Mouse (Mus musculus) limb, embryonic 14.5 days (tissue): ENCODE data around the gene Rps12. TPM values are rescaled to one million over a fixed set of nuclear protein-coding genes. Genes with fewer than 3 reads are reported as not detected.
A peak's percentile ranks its signal among the peaks of the same experiment; 100 is the strongest.
"Not testable (repeated sequence)": the region's sequence is repeated elsewhere in the genome, so short reads cannot be mapped to it uniquely, and the experiment has no call there.

Experiments
- ATAC-seq: fragments of 200-750 bp; cut with Nextera tagmentation; 2 replicates; pipeline ENCODE4 v1.8.0; 2017; ENCODE audit warnings: low read depth, moderate number of reproducible peaks, moderate TSS enrichment; ENCODE audit not compliant: low FRiP score
- DNase-seq: peaks from one replicate; pipeline ENCODE4 v3.0.0-alpha.2; 2015; ENCODE audit warnings: low spot score
- H3K27ac ChIP-seq: fragments of 300-500 bp; sonication (generic); replicated peaks from 2 replicates; pipeline ENCODE4 v1.5.1; 2014; ENCODE audit warnings: low read depth, mild to moderate bottlenecking, low read length, moderate library complexity, mixed read lengths
- H3K27me3 ChIP-seq: fragments of 300-500 bp; sonication (generic); 2 replicates; pipeline ENCODE4 v1.6.1; 2014; ENCODE audit warnings: low read length, mixed read lengths; ENCODE audit not compliant: control insufficient read depth, insufficient read depth
- H3K36me3 ChIP-seq: fragments of 300-500 bp; sonication (generic); 2 replicates; pipeline ENCODE4 v1.6.1; 2014; ENCODE audit warnings: mild to moderate bottlenecking, low read length, moderate library complexity, mixed read lengths; ENCODE audit not compliant: control insufficient read depth, insufficient read depth
- H3K4me1 ChIP-seq: fragments of 300-500 bp; sonication (generic); 2 replicates; pipeline ENCODE4 v1.6.1; 2014; ENCODE audit warnings: antibody characterized with exemption, low read length, mixed read lengths; ENCODE audit not compliant: control insufficient read depth, insufficient read depth
- H3K4me2 ChIP-seq: fragments of 300-500 bp; sonication (generic); replicated peaks from 2 replicates; pipeline ENCODE4 v1.6.1; 2014; ENCODE audit warnings: low read depth, mild to moderate bottlenecking, low read length, moderate library complexity; ENCODE audit not compliant: severe bottlenecking
- H3K4me3 ChIP-seq: fragments of 300-500 bp; sonication (generic); replicated peaks from 2 replicates; pipeline ENCODE4 v1.5.1; 2014; ENCODE audit warnings: low read length
- H3K9ac ChIP-seq: fragments of 300-500 bp; sonication (generic); 2 replicates; pipeline ENCODE4 v1.6.1; 2014; ENCODE audit warnings: mild to moderate bottlenecking, low read depth, low read length, moderate library complexity; ENCODE audit not compliant: severe bottlenecking
- H3K9me3 ChIP-seq: fragments of 300-500 bp; sonication (generic); 2 replicates; pipeline ENCODE4 v1.6.1; 2016; ENCODE audit warnings: low read length; ENCODE audit not compliant: control insufficient read depth
- POLR2A ChIP-seq: fragments of 200-500 bp; IDR thresholded peaks from 2 replicates; pipeline ENCODE4 v1.8.0; 2012; ENCODE audit warnings: inconsistent platforms, mild to moderate bottlenecking, moderate library complexity, borderline replicate concordance; ENCODE audit not compliant: insufficient read depth, insufficient read length; ENCODE audit errors: extremely low read depth
- WGBS: fragments of 180-500 bp; shearing (Covaris S2); extraction: QIAGEN DNeasy Blood & Tissue Kit; methylation state at CpG from one replicate; pipeline ENCODE4 v1.1.7; 2014; 5-methylcytosine and 5-hydroxymethylcytosine counted together
- polyA plus RNA-seq, 2 experiments: library from polyadenylated mRNA; depleted of rRNA in 1 of 2; stranded (reverse) in 1 of 2; unstranded in 1 of 2; fragments of >200 nt; fragmentation: Nextera tagmentation in 1 of 2; extraction: Ambion mirVana in 1 of 2; gene quantifications; 2 replicates each; pipeline versions ENCODE4 v1.2.1 to v1.2.3; 2012 to 2014

Rps12 gene
- polyA plus RNA-seq, 2 experiments: 266 to 5,668 TPM

GRCm38 (mm10) chr10:23795871-23796520 is 8.9 kb upstream of the Rps12 start:
- ATAC-seq (no peak), DNase-seq (no peak)
- Histone ChIP-seq H3K4me2 (peak overlapping the region; percentile 67), H3K4me1 (no peaks in the 10 kb centered on the region), H3K27ac (no peak overlapping the region), H3K9me3 (no peaks in the 10 kb centered on the region), H3K27me3 (no peaks in the 10 kb centered on the region), H3K9ac (no peak overlapping the region), H3K4me3 (no peak overlapping the region), H3K36me3 (peaks cover 3% of the 10 kb centered on the region; the same call in 1 of the 2 replicates)
- WGBS: 63% methylated on average over 9 of the region's 9 CpGs
- TF ChIP-seq POLR2A: no peak

GRCm38 (mm10) chr10:23788056-23788600 is 1.1 kb upstream of the Rps12 start:
- no peaks in the 10 kb centered on the region for H3K27me3 ChIP-seq
- no peaks in the 10 kb centered on the region for H3K9me3 ChIP-seq
- TF ChIP-seq POLR2A: no peak
- peak overlapping the region; percentile 90 for H3K27ac ChIP-seq
- 6% methylated on average over 8 of the region's 8 CpGs for WGBS
- ATAC-seq (no peak), DNase-seq (no peak)
- peak overlapping the region; percentile 71 for H3K9ac ChIP-seq
- H3K4me3 ChIP-seq: peak overlapping the region; percentile 88
- H3K36me3 ChIP-seq: peaks cover 30% of the 10 kb centered on the region
- H3K4me1 ChIP-seq: peaks cover 16% of the 10 kb centered on the region; the same call in 1 of the 2 replicates
- H3K4me2 ChIP-seq: peak overlapping the region; percentile 64

DNA sequence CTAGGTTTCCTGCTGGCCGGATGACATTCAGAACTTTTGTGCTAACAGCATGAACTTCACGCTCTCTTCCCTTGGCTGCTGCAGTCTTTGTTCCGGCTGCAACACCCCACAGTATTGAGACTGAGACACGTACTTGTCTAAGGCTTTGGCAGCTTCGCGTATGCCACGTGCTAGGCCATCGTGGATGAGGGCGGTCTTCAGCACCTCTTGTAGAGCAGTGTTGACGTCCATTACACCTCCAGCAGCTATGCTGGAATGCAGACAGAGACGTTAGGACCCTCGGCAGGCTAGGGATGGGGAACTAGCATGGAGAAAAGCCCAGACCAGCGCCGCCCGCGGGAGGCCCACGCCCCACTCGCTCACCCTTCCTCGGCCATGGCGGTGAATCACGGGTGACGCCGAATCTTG is 440 bp downstream of the Rps12 start:
- DNase-seq: not testable (repeated sequence)

DNA sequence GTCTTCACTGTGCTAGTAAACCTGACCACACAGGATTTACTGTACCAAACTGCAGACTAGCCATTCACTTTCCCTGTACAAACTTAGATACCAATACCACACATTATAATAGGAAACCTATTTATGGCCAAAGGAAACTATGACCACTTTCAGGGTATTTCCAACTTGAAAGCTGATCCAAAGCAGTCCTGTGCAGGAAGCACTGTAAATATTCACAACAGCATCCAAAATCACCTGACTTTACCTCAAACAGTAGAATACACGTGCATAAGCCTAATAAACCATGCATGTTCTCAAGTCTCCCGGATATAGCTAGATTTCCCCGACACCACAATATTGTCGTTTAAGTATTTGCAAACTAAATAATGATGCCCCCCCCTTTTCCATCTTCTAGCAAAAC is 1.0 kb downstream of the Rps12 start:
- Histone ChIP-seq H3K4me1 (peaks cover 16% of the 10 kb centered on the region; the same call in 1 of the 2 replicates), H3K9ac (peak overlapping the region; percentile 94), H3K9me3 (no peaks in the 10 kb centered on the region), H3K36me3 (peaks cover 45% of the 10 kb centered on the region), H3K27me3 (no peaks in the 10 kb centered on the region), H3K4me3 (peak overlapping the region; percentile 88), H3K4me2 (peak overlapping the region; percentile 93), H3K27ac (0 out of 2 replicates have a peak overlapping the region, but pooled peaks have one; percentile 68)
- no peak for TF ChIP-seq POLR2A
- under 1% methylated on average over 4 of the region's 4 CpGs for whole genome bisulfite sequencing
- no peak for DNase-seq
- no peak for ATAC-seq

More for the DNA sequence above, 440 bp downstream of the Rps12 start:
- peak overlapping the region; percentile 94 for H3K9ac ChIP-seq
- H3K4me1 ChIP-seq: peaks cover 16% of the 10 kb centered on the region; the same call in 1 of the 2 replicates
- H3K27ac ChIP-seq: peak overlapping the region; percentile 68; the same call in 1 of the 2 replicates
- peak overlapping the region; percentile 88 for H3K4me3 ChIP-seq
- ATAC-seq: peak; percentile 14
- H3K27me3 ChIP-seq, H3K9me3 ChIP-seq: not testable (repeated sequence)
- H3K36me3 ChIP-seq: peaks cover 41% of the 10 kb centered on the region
- WGBS: under 1% methylated on average over 23 of the region's 23 CpGs
- H3K4me2 ChIP-seq: peak overlapping the region; percentile 93

- H3K27ac ChIP-seq, H3K27me3 ChIP-seq, ATAC-seq, H3K9me3 ChIP-seq, DNase-seq: not testable (repeated sequence)
- peak overlapping the region; percentile 88 for H3K4me3 ChIP-seq
- peaks cover 48% of the 10 kb centered on the region for H3K36me3 ChIP-seq
- peak overlapping the region; percentile 94 for H3K9ac ChIP-seq
- WGBS: 42% methylated on average over 7 of the region's 7 CpGs
- H3K4me1 ChIP-seq: peaks cover 16% of the 10 kb centered on the region; the same call in 1 of the 2 replicates
- peak overlapping the region; percentile 93 for H3K4me2 ChIP-seq
These were observed 1.5 kb downstream of the Rps12 start for GRCm38 (mm10) chr10:23785599-23785998.
